Mouse (Mus musculus): Measurements from ENCODE around the gene Alcam. TPM values are rescaled to one million over a fixed set of nuclear protein-coding genes. Genes with fewer than 3 reads are reported as not detected.

The Alcam gene
- total and polyA plus RNA-seq, 2 experiments from 2014 or later, result 30.8 to 146 TPM

- H3K9ac ChIP-seq, result no peak overlapping the region
- no peak for TF ChIP-seq CTCF (IDR thresholded peaks at IDR 0.05; ENCODE audit: low read depth)
- WGBS, result 45% methylated on average over 3 of the region's 3 CpGs
- H3K4me2 ChIP-seq (ENCODE audit: low read depth), result no peak overlapping the region
- no peaks in the 10 kb centered on the region for H3K9me3 ChIP-seq (ENCODE audit: low read length)
- no peaks in the 10 kb centered on the region for H3K27me3 ChIP-seq (ENCODE audit: insufficient read depth, low read length)
- H3K4me1 ChIP-seq (ENCODE audit: insufficient read depth), result no peaks in the 10 kb centered on the region
- no peak overlapping the region for H3K27ac ChIP-seq (ENCODE audit: low read depth, low read length)
- ATAC-seq (no peak), DNase-seq (no peak)
- no peaks in the 10 kb centered on the region for H3K36me3 ChIP-seq (ENCODE audit: insufficient read depth)
- no peak overlapping the region for H3K4me3 ChIP-seq (ENCODE audit: low read depth, low read length)
Observed at GRCm38 (mm10) chr16:52430073-52430472, 23.8 kb downstream of the Alcam start.

- Histone ChIP-seq H3K4me2 (ENCODE audit: low read depth) (no peak overlapping the region), H3K9me3 (ENCODE audit: low read length) (no peaks in the 10 kb centered on the region), H3K36me3 (ENCODE audit: insufficient read depth) (no peaks in the 10 kb centered on the region), H3K27me3 (ENCODE audit: insufficient read depth, low read length) (no peaks in the 10 kb centered on the region), H3K27ac (ENCODE audit: low read depth, low read length) (no peak overlapping the region), H3K9ac (no peak overlapping the region), H3K4me3 (ENCODE audit: low read depth, low read length) (no peak overlapping the region), H3K4me1 (ENCODE audit: insufficient read depth) (no peaks in the 10 kb centered on the region)
- no peak for TF ChIP-seq CTCF (IDR thresholded peaks at IDR 0.05; ENCODE audit: low read depth)
- ATAC-seq, result no peak
- no peak for DNase-seq
Observed at GRCm38 (mm10) chr16:52429661-52430060, 24.2 kb downstream of the Alcam start.

- peak; percentile 18 for DNase-seq
- Histone ChIP-seq H3K4me2 (ENCODE audit: low read depth) (no peak overlapping the region), H3K27me3 (ENCODE audit: insufficient read depth, low read length) (no peaks in the 10 kb centered on the region), H3K4me1 (ENCODE audit: insufficient read depth) (no peaks in the 10 kb centered on the region), H3K27ac (ENCODE audit: low read depth, low read length) (no peak overlapping the region), H3K36me3 (ENCODE audit: insufficient read depth) (no peaks in the 10 kb centered on the region), H3K9me3 (ENCODE audit: low read length) (no peaks in the 10 kb centered on the region), H3K4me3 (ENCODE audit: low read depth, low read length) (no peak overlapping the region), H3K9ac (no peak overlapping the region)
- peak; percentile 58 for ATAC-seq
- TF ChIP-seq CTCF (IDR thresholded peaks at IDR 0.05; ENCODE audit: low read depth), result no peak
- 41% methylated on average over 4 of the region's 4 CpGs for WGBS
Observed at GRCm38 (mm10) chr16:52428505-52428904, 25.4 kb downstream of the Alcam start.

- TF ChIP-seq CTCF (IDR thresholded peaks at IDR 0.05; ENCODE audit: low read depth), result no peak
Observed at GRCm38 (mm10) chr16:52418568-52419158, 35.2 kb downstream of the Alcam start.

GRCm38 (mm10) chr16:52417982-52418381 lies 35.9 kb downstream of the Alcam start:
- no peak for DNase-seq
- Histone ChIP-seq H3K4me1 (ENCODE audit: insufficient read depth) (no peaks in the 10 kb centered on the region), H3K27me3 (ENCODE audit: insufficient read depth, low read length) (no peaks in the 10 kb centered on the region), H3K4me2 (ENCODE audit: low read depth) (no peak overlapping the region), H3K36me3 (ENCODE audit: insufficient read depth) (no peaks in the 10 kb centered on the region), H3K9ac (no peak overlapping the region), H3K4me3 (ENCODE audit: low read depth, low read length) (no peak overlapping the region), H3K9me3 (ENCODE audit: low read length) (no peaks in the 10 kb centered on the region), H3K27ac (ENCODE audit: low read depth, low read length) (no peak overlapping the region)
- TF ChIP-seq CTCF (IDR thresholded peaks at IDR 0.05; ENCODE audit: low read depth), result no peak
- 62% methylated on average over 5 of the region's 5 CpGs for WGBS
- no peak for ATAC-seq

More at GRCm38 (mm10) chr16:52418568-52419158, 35.2 kb downstream of the Alcam start:
- H3K27me3 ChIP-seq (ENCODE audit: insufficient read depth, low read length), result no peaks in the 10 kb centered on the region
- DNase-seq (no peak), ATAC-seq (no peak)
- no peak overlapping the region for H3K27ac ChIP-seq (ENCODE audit: low read depth, low read length)
- no peaks in the 10 kb centered on the region for H3K9me3 ChIP-seq (ENCODE audit: low read length)
- no peak overlapping the region for H3K9ac ChIP-seq
- H3K4me1 ChIP-seq (ENCODE audit: insufficient read depth), result no peaks in the 10 kb centered on the region
- no peak overlapping the region for H3K4me3 ChIP-seq (ENCODE audit: low read depth, low read length)
- no peaks in the 10 kb centered on the region for H3K36me3 ChIP-seq (ENCODE audit: insufficient read depth)
- H3K4me2 ChIP-seq (ENCODE audit: low read depth), result no peak overlapping the region
- 71% methylated on average over 5 of the region's 5 CpGs for WGBS

- no peak overlapping the region for H3K27ac ChIP-seq (ENCODE audit: low read depth, low read length)
- no peaks in the 10 kb centered on the region for H3K27me3 ChIP-seq (ENCODE audit: insufficient read depth, low read length)
- no peaks in the 10 kb centered on the region for H3K9me3 ChIP-seq (ENCODE audit: low read length)
- WGBS, result 90% methylated on average over 7 of the region's 7 CpGs
- no peak overlapping the region for H3K9ac ChIP-seq
- H3K4me3 ChIP-seq (ENCODE audit: low read depth, low read length), result no peak overlapping the region
- no peak for TF ChIP-seq CTCF (IDR thresholded peaks at IDR 0.05; ENCODE audit: low read depth)
- H3K4me2 ChIP-seq (ENCODE audit: low read depth), result no peak overlapping the region
- no peaks in the 10 kb centered on the region for H3K36me3 ChIP-seq (ENCODE audit: insufficient read depth)
- DNase-seq, result no peak
- ATAC-seq, result no peak
- H3K4me1 ChIP-seq (ENCODE audit: insufficient read depth), result no peaks in the 10 kb centered on the region
Observed at GRCm38 (mm10) chr16:52417146-52417545, 36.7 kb downstream of the Alcam start.

GRCm38 (mm10) chr16:52413714-52414113 lies 40.2 kb downstream of the Alcam start:
- no peak overlapping the region for H3K4me2 ChIP-seq (ENCODE audit: low read depth)
- TF ChIP-seq CTCF (IDR thresholded peaks at IDR 0.05; ENCODE audit: low read depth), result no peak
- ATAC-seq, result no peak
- no peak overlapping the region for H3K4me3 ChIP-seq (ENCODE audit: low read depth, low read length)
- WGBS, result 94% methylated on average over 3 of the region's 3 CpGs
- no peak for DNase-seq
- no peaks in the 10 kb centered on the region for H3K27me3 ChIP-seq (ENCODE audit: insufficient read depth, low read length)
- no peaks in the 10 kb centered on the region for H3K4me1 ChIP-seq (ENCODE audit: insufficient read depth)
- no peaks in the 10 kb centered on the region for H3K36me3 ChIP-seq (ENCODE audit: insufficient read depth)
- no peak overlapping the region for H3K27ac ChIP-seq (ENCODE audit: low read depth, low read length)
- no peaks in the 10 kb centered on the region for H3K9me3 ChIP-seq (ENCODE audit: low read length)
- no peak overlapping the region for H3K9ac ChIP-seq
